Mouse (Mus musculus): Measurements from ENCODE around the gene Ntrk2. TPM values are rescaled to one million over a fixed set of nuclear protein-coding genes. Genes with fewer than 3 reads are reported as not detected.
"Not testable (repeated sequence)": the region's sequence is repeated elsewhere in the genome, so short reads cannot be mapped to it uniquely, and the experiment has no call there.

Ntrk2 gene
- polyA plus RNA-seq, 1 experiment from 2014 or later: 3.1 TPM

DNA sequence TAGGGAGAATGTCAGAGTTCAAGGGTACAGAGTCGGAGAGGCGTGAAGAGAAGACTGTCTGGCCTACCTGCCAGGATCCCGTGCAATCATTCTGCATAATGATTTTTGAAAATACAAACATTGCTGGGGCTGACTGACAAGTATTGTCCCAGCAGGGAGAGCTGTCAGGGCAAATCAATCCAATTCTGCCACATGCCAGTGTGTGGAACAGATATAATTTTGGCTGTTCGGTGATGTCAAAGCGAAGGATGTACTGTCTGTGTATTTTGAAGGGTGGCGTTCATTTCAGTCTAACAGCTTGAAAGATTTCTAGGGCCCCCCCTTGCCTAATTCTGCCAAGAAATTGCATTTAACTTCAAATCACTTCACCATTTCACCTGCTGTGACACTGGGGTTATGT lies 224.2 kb downstream of the Ntrk2 start:
- no peak overlapping the region for H3K4me2 ChIP-seq
- WGBS (ENCODE audit: insufficient replicate concordance): 81% methylated on average over 6 of the region's 6 CpGs
- H3K4me1 ChIP-seq (ENCODE audit: control insufficient read depth, insufficient read depth, low read length): no peaks in the 10 kb centered on the region
- H3K27me3 ChIP-seq (ENCODE audit: control insufficient read depth, insufficient read depth, low read length): no peaks in the 10 kb centered on the region
- H3K9me3 ChIP-seq (replicated peaks; ENCODE audit: control insufficient read depth, low read length): no peaks in the 10 kb centered on the region
- no peak overlapping the region for H3K4me3 ChIP-seq (ENCODE audit: low read depth, low read length)
- no peak for ATAC-seq (replicated peaks; ENCODE audit: insufficient number of reproducible peaks, low FRiP score, low TSS enrichment)
- H3K36me3 ChIP-seq (ENCODE audit: control insufficient read depth, insufficient read depth, low read length): no peaks in the 10 kb centered on the region
- no peak overlapping the region for H3K9ac ChIP-seq (ENCODE audit: low read depth, low read length)
- H3K27ac ChIP-seq (ENCODE audit: low read depth, low read length): no peak overlapping the region

- Histone ChIP-seq H3K9me3 (replicated peaks; ENCODE audit: control insufficient read depth, low read length) (no peaks in the 10 kb centered on the region), H3K27ac (ENCODE audit: low read depth, low read length) (no peak overlapping the region), H3K36me3 (ENCODE audit: control insufficient read depth, insufficient read depth, low read length) (no peaks in the 10 kb centered on the region), H3K4me3 (ENCODE audit: low read depth, low read length) (no peak overlapping the region), H3K27me3 (ENCODE audit: control insufficient read depth, insufficient read depth, low read length) (no peaks in the 10 kb centered on the region), H3K4me1 (ENCODE audit: control insufficient read depth, insufficient read depth, low read length) (no peaks in the 10 kb centered on the region), H3K4me2 (no peak overlapping the region), H3K9ac (ENCODE audit: low read depth, low read length) (no peak overlapping the region)
- WGBS (ENCODE audit: insufficient replicate concordance): 77% methylated on average over 16 of the region's 16 CpGs
- no peak for ATAC-seq (replicated peaks; ENCODE audit: insufficient number of reproducible peaks, low FRiP score, low TSS enrichment)
Observed at GRCm38 (mm10) chr13:59040156-59040915, 234.0 kb downstream of the Ntrk2 start.

GRCm38 (mm10) chr13:59041013-59041764 lies 234.8 kb downstream of the Ntrk2 start:
- no peak overlapping the region for H3K4me3 ChIP-seq (ENCODE audit: low read depth, low read length)
- WGBS (ENCODE audit: insufficient replicate concordance): 64% methylated on average over 9 of the region's 9 CpGs
- H3K9ac ChIP-seq (ENCODE audit: low read depth, low read length): no peak overlapping the region
- ATAC-seq (replicated peaks; ENCODE audit: insufficient number of reproducible peaks, low FRiP score, low TSS enrichment): no peak
- H3K4me2 ChIP-seq: no peak overlapping the region
- H3K27me3 ChIP-seq (ENCODE audit: control insufficient read depth, insufficient read depth, low read length): no peaks in the 10 kb centered on the region
- no peaks in the 10 kb centered on the region for H3K4me1 ChIP-seq (ENCODE audit: control insufficient read depth, insufficient read depth, low read length)
- H3K9me3 ChIP-seq (replicated peaks; ENCODE audit: control insufficient read depth, low read length): no peaks in the 10 kb centered on the region
- no peak overlapping the region for H3K27ac ChIP-seq (ENCODE audit: low read depth, low read length)
- no peaks in the 10 kb centered on the region for H3K36me3 ChIP-seq (ENCODE audit: control insufficient read depth, insufficient read depth, low read length)

DNA sequence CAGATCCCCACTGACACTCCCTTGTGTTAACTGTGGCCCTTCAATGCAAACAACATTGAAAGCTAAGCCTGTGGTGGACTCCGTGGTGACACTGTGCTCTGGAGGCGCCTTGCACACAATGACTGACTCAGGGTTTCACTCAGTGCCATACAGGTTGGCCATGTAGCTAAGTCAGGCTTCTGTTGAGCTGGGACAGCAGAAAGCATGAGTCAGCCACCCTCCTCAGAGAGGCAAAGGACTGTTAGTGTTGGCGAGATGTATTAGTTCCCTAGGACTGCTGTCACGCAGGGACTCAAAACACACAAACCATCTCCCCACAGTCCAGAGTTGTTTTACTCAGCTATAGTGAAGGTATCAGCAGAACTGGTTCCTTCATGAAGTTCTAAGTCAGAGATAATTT lies 245.8 kb downstream of the Ntrk2 start:
- H3K9ac ChIP-seq (ENCODE audit: low read depth, low read length): no peak overlapping the region
- no peaks in the 10 kb centered on the region for H3K9me3 ChIP-seq (replicated peaks; ENCODE audit: control insufficient read depth, low read length)
- no peak overlapping the region for H3K27ac ChIP-seq (ENCODE audit: low read depth, low read length)
- ATAC-seq (replicated peaks; ENCODE audit: insufficient number of reproducible peaks, low FRiP score, low TSS enrichment): no peak
- no peaks in the 10 kb centered on the region for H3K36me3 ChIP-seq (ENCODE audit: control insufficient read depth, insufficient read depth, low read length)
- H3K27me3 ChIP-seq (ENCODE audit: control insufficient read depth, insufficient read depth, low read length): no peaks in the 10 kb centered on the region; the same call in 1 of the 2 replicates
- H3K4me3 ChIP-seq (ENCODE audit: low read depth, low read length): no peak overlapping the region
- H3K4me2 ChIP-seq: no peak overlapping the region
- WGBS (ENCODE audit: insufficient replicate concordance): 78% methylated on average over 4 of the region's 4 CpGs
- H3K4me1 ChIP-seq (ENCODE audit: control insufficient read depth, insufficient read depth, low read length): no peaks in the 10 kb centered on the region

GRCm38 (mm10) chr13:59054331-59054730 lies 248.0 kb downstream of the Ntrk2 start:
- ATAC-seq (replicated peaks; ENCODE audit: insufficient number of reproducible peaks, low FRiP score, low TSS enrichment); H3K27me3 ChIP-seq (ENCODE audit: control insufficient read depth, insufficient read depth, low read length); H3K27ac ChIP-seq (ENCODE audit: low read depth, low read length); H3K4me2 ChIP-seq; H3K9ac ChIP-seq (ENCODE audit: low read depth, low read length); H3K36me3 ChIP-seq (ENCODE audit: control insufficient read depth, insufficient read depth, low read length); H3K4me1 ChIP-seq (ENCODE audit: control insufficient read depth, insufficient read depth, low read length); H3K9me3 ChIP-seq (replicated peaks; ENCODE audit: control insufficient read depth, low read length); H3K4me3 ChIP-seq (ENCODE audit: low read depth, low read length): not testable (repeated sequence)
- 77% methylated on average over 8 of the region's 8 CpGs for WGBS (ENCODE audit: insufficient replicate concordance)

DNA sequence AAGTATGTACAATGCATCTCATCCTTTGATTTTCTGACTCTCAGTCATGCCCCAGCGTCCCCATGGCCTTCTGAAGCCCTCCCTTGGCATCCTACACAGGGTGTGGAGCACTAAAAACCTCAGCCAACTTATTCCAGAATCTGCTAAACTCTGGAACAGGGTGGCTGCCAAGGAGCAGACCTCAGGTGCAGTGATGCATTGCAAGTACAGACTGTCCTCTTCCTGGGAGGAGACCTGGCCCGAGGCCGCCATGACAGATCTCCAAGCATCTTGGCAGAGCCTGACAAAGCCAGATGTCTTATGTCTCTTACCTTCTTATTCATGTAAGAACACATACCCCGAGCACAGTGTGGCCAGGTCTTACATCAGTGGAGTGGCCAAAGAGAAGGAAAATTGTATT lies 250.5 kb downstream of the Ntrk2 start:
- Histone ChIP-seq H3K4me3 (ENCODE audit: low read depth, low read length) (no peak overlapping the region), H3K4me2 (no peak overlapping the region), H3K27ac (ENCODE audit: low read depth, low read length) (no peak overlapping the region), H3K36me3 (ENCODE audit: control insufficient read depth, insufficient read depth, low read length) (no peaks in the 10 kb centered on the region), H3K9me3 (replicated peaks; ENCODE audit: control insufficient read depth, low read length) (no peaks in the 10 kb centered on the region), H3K9ac (ENCODE audit: low read depth, low read length) (no peak overlapping the region), H3K4me1 (ENCODE audit: control insufficient read depth, insufficient read depth, low read length) (no peaks in the 10 kb centered on the region), H3K27me3 (ENCODE audit: control insufficient read depth, insufficient read depth, low read length) (peaks cover 8% of the 10 kb centered on the region)
- WGBS (ENCODE audit: insufficient replicate concordance): 74% methylated on average over 4 of the region's 4 CpGs
- no peak for ATAC-seq (replicated peaks; ENCODE audit: insufficient number of reproducible peaks, low FRiP score, low TSS enrichment)

- ATAC-seq (replicated peaks; ENCODE audit: insufficient number of reproducible peaks, low FRiP score, low TSS enrichment): no peak
- Histone ChIP-seq H3K27me3 (ENCODE audit: control insufficient read depth, insufficient read depth, low read length) (peaks cover 8% of the 10 kb centered on the region; the same call in 1 of the 2 replicates), H3K27ac (ENCODE audit: low read depth, low read length) (no peak overlapping the region)
Observed at GRCm38 (mm10) chr13:59057886-59058285, 251.5 kb downstream of the Ntrk2 start.

GRCm38 (mm10) chr13:59059118-59059517 lies 252.7 kb downstream of the Ntrk2 start:
- Histone ChIP-seq H3K4me1 (ENCODE audit: control insufficient read depth, insufficient read depth, low read length) (no peaks in the 10 kb centered on the region), H3K9ac (ENCODE audit: low read depth, low read length) (no peak overlapping the region), H3K27me3 (ENCODE audit: control insufficient read depth, insufficient read depth, low read length) (peaks cover 8% of the 10 kb centered on the region; the same call in 1 of the 2 replicates), H3K27ac (ENCODE audit: low read depth, low read length) (no peak overlapping the region), H3K4me2 (no peak overlapping the region), H3K36me3 (ENCODE audit: control insufficient read depth, insufficient read depth, low read length) (no peaks in the 10 kb centered on the region), H3K9me3 (replicated peaks; ENCODE audit: control insufficient read depth, low read length) (no peaks in the 10 kb centered on the region), H3K4me3 (ENCODE audit: low read depth, low read length) (no peak overlapping the region)
- whole genome bisulfite sequencing (ENCODE audit: insufficient replicate concordance): 8% methylated on average over 7 of the region's 7 CpGs
- no peak for ATAC-seq (replicated peaks; ENCODE audit: insufficient number of reproducible peaks, low FRiP score, low TSS enrichment)

More at GRCm38 (mm10) chr13:59057886-59058285, 251.5 kb downstream of the Ntrk2 start:
- 54% methylated on average over 1 of the region's 1 CpGs for WGBS (ENCODE audit: insufficient replicate concordance)
- Histone ChIP-seq H3K9ac (ENCODE audit: low read depth, low read length) (no peak overlapping the region), H3K4me3 (ENCODE audit: low read depth, low read length) (no peak overlapping the region), H3K4me2 (no peak overlapping the region), H3K4me1 (ENCODE audit: control insufficient read depth, insufficient read depth, low read length) (no peaks in the 10 kb centered on the region), H3K36me3 (ENCODE audit: control insufficient read depth, insufficient read depth, low read length) (no peaks in the 10 kb centered on the region), H3K9me3 (replicated peaks; ENCODE audit: control insufficient read depth, low read length) (no peaks in the 10 kb centered on the region)

Measured in heart, embryonic 11.5 days (tissue).